Mouse (Mus musculus): ENCODE measurements around the gene Samd1. TPM values are rescaled to one million over a fixed set of nuclear protein-coding genes. Genes with fewer than 3 reads are reported as not detected.
A peak's percentile ranks its signal among the peaks of the same experiment; 100 is the strongest.

Samd1 gene
- polyA plus RNA-seq (2012; rRNA removed), result 42.4 and 48.4 TPM in 2 replicates

GRCm38 (mm10) chr8:83997511-83998141, at the start of gene Samd1:
Gene Samd1 (plus strand): TSS chr8:83997672.
- H3K4me1 ChIP-seq (ENCODE audit: control insufficient read depth, insufficient read depth, low read length), result no peaks in the 10 kb centered on the region
- peak within 1 kb of the TSS; percentile 90 for H3K27ac ChIP-seq (ENCODE audit: insufficient read depth, low read length)
- TF ChIP-seq CTCF (IDR thresholded peaks at IDR 0.05; ENCODE audit: extremely low read depth, insufficient read depth, low read length) (no peak), POLR2A (IDR thresholded peaks at IDR 0.05; ENCODE audit: extremely low read depth, insufficient read depth, low read length) (no peak)
- peak within 1 kb of the TSS; percentile 57 for H3K4me3 ChIP-seq (ENCODE audit: insufficient read depth, low read length)

DNA sequence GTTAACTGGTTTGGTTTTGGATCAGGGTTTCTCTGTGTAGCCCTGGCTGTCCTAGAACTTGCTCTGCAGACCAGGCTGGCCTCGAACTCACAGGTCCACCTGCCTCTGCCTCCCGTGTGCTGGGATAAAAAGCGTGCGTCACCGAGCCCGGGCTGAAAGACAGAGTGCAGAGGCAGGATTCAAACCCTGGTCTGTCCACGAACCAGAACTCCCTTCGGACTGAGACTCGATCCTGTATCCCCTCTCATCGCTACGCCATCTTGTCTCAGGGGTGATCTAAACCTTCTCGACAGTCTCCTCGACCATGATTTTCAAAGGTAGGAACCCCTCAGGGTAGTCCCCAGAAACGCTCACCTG, 42.7 kb upstream of the Samd1 start:
- H3K4me3 ChIP-seq (ENCODE audit: insufficient read depth, low read length), result peak overlapping the region; percentile 38
- TF ChIP-seq CTCF (IDR thresholded peaks at IDR 0.05; ENCODE audit: extremely low read depth, insufficient read depth, low read length) (no peak), POLR2A (IDR thresholded peaks at IDR 0.05; ENCODE audit: extremely low read depth, insufficient read depth, low read length) (no peak)
- no peak overlapping the region for H3K27ac ChIP-seq (ENCODE audit: insufficient read depth, low read length)
- no peaks in the 10 kb centered on the region for H3K4me1 ChIP-seq (ENCODE audit: control insufficient read depth, insufficient read depth, low read length)

GRCm38 (mm10) chr8:83955106-83955957, 42.1 kb upstream of the Samd1 start, which contains the start of the genes Gm10644 and Asf1b:
Gene Gm10644 (minus strand): TSS chr8:83955205.
Gene Asf1b (plus strand): TSS chr8:83955507.
- peak within 1 kb of the TSS; percentile 38 for H3K4me3 ChIP-seq (ENCODE audit: insufficient read depth, low read length)
- no peak within 1 kb of the TSS for H3K27ac ChIP-seq (ENCODE audit: insufficient read depth, low read length)
- H3K4me1 ChIP-seq (ENCODE audit: control insufficient read depth, insufficient read depth, low read length), result no peaks in the 10 kb centered on the region
- peak; percentile 79 for TF ChIP-seq CTCF (IDR thresholded peaks at IDR 0.05; ENCODE audit: extremely low read depth, insufficient read depth, low read length)
- TF ChIP-seq POLR2A (IDR thresholded peaks at IDR 0.05; ENCODE audit: extremely low read depth, insufficient read depth, low read length), result peak; percentile 44; the same call in 1 of the 2 replicates

DNA sequence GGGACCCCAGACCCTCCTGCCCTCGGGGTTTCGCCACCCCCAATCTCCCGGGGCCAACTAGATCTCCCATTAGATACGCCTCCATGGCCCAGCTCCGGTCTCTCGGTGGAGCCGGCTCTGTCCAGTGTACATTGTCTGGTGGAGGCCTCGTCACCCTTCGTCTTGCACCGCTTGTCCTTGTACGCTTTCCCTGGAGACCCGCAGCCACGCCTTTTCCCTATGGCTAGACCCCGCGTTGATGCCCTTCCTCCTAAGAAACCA, 41.6 kb upstream of the Samd1 start:
- TF ChIP-seq CTCF (IDR thresholded peaks at IDR 0.05; ENCODE audit: extremely low read depth, insufficient read depth, low read length) (no peak), POLR2A (IDR thresholded peaks at IDR 0.05; ENCODE audit: extremely low read depth, insufficient read depth, low read length) (no peak)
- no peaks in the 10 kb centered on the region for H3K4me1 ChIP-seq (ENCODE audit: control insufficient read depth, insufficient read depth, low read length)
- peak overlapping the region; percentile 24; the same call in 1 of the 2 replicates for H3K4me3 ChIP-seq (ENCODE audit: insufficient read depth, low read length)
- no peak overlapping the region for H3K27ac ChIP-seq (ENCODE audit: insufficient read depth, low read length)

DNA sequence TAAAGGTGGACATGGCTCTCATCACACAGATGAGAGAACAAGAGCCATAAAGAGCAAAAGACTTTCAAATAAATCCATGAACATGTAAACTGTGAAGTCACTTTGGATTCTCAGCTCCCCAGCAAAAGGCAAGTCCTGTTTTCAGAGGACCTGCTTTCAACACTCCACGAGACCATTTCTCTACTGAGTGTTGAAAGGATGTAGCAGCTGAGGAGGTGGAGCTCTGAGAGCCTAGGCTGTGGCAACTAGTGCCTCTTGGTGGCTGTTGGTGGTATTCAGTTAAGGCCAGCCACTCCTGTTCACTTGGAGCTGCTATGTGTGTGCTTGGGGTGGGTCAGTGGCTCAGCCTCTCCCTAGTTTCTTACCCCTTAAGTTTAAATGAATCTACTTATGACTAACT, 40.7 kb upstream of the Samd1 start:
- Histone ChIP-seq H3K4me1 (ENCODE audit: control insufficient read depth, insufficient read depth, low read length) (no peaks in the 10 kb centered on the region), H3K27ac (ENCODE audit: insufficient read depth, low read length) (no peak overlapping the region), H3K4me3 (ENCODE audit: insufficient read depth, low read length) (no peak overlapping the region)
- TF ChIP-seq POLR2A (IDR thresholded peaks at IDR 0.05; ENCODE audit: extremely low read depth, insufficient read depth, low read length) (no peak), CTCF (IDR thresholded peaks at IDR 0.05; ENCODE audit: extremely low read depth, insufficient read depth, low read length) (0 out of 2 replicates have a peak, but pooled peaks have one; percentile 14)

- Histone ChIP-seq H3K27ac (ENCODE audit: insufficient read depth, low read length) (no peak overlapping the region), H3K4me3 (ENCODE audit: insufficient read depth, low read length) (no peak overlapping the region), H3K4me1 (ENCODE audit: control insufficient read depth, insufficient read depth, low read length) (no peaks in the 10 kb centered on the region)
- no peak for TF ChIP-seq CTCF (IDR thresholded peaks at IDR 0.05; ENCODE audit: extremely low read depth, insufficient read depth, low read length)
- no peak for TF ChIP-seq POLR2A (IDR thresholded peaks at IDR 0.05; ENCODE audit: extremely low read depth, insufficient read depth, low read length)
These were observed 33.3 kb upstream of the Samd1 start for GRCm38 (mm10) chr8:83964015-83964765.

DNA sequence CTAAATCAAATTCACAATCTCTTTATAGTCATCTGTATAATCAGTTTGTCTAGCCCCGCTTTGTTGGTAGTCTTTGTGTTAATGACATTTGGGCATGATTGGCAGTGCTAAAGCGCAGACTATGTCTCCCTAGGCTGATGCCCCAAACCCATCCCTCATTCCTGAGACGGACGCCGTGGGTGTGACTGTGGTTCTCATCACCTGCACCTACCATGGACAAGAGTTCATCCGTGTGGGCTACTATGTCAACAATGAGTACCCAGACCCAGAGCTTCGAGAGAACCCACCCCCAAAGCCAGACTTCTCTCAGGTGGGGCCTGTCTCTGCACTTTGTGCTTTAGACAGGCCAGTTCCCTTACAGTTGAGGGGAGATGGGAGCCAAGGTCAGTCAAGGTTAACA, 29.8 kb upstream of the Samd1 start:
- no peak for TF ChIP-seq POLR2A (IDR thresholded peaks at IDR 0.05; ENCODE audit: extremely low read depth, insufficient read depth, low read length)
- no peak for TF ChIP-seq CTCF (IDR thresholded peaks at IDR 0.05; ENCODE audit: extremely low read depth, insufficient read depth, low read length)
- no peaks in the 10 kb centered on the region for H3K4me1 ChIP-seq (ENCODE audit: control insufficient read depth, insufficient read depth, low read length)

GRCm38 (mm10) chr8:83971121-83971520, 26.4 kb upstream of the Samd1 start:
- no peaks in the 10 kb centered on the region for H3K4me1 ChIP-seq (ENCODE audit: control insufficient read depth, insufficient read depth, low read length)
- TF ChIP-seq CTCF (IDR thresholded peaks at IDR 0.05; ENCODE audit: extremely low read depth, insufficient read depth, low read length), result no peak
- TF ChIP-seq POLR2A (IDR thresholded peaks at IDR 0.05; ENCODE audit: extremely low read depth, insufficient read depth, low read length), result no peak
- no peak overlapping the region for H3K4me3 ChIP-seq (ENCODE audit: insufficient read depth, low read length)
- H3K27ac ChIP-seq (ENCODE audit: insufficient read depth, low read length), result no peak overlapping the region

More for the DNA sequence above, 29.8 kb upstream of the Samd1 start:
- H3K4me3 ChIP-seq (ENCODE audit: insufficient read depth, low read length), result no peak overlapping the region
- no peak overlapping the region for H3K27ac ChIP-seq (ENCODE audit: insufficient read depth, low read length)

DNA sequence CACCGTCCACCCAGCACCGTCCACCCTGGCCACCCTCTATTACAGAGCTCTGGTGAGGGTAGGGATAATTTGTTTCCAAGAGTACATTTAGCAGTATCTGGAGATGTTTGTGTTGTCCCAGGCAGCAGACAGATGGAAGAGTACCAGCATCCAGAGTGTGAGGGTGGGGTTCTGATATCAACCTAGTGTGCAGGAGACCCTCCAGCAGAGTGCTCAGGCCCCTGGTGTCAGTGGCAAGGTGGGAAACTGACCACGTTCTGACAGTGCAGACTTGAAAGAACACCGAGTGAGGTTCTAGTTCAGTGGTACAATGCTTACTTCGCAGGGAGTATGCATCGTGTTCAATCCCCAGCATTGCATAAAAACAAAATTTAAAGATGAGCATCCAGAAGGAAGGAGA, 25.8 kb upstream of the Samd1 start:
- peak overlapping the region; percentile 53; the same call in 1 of the 2 replicates for H3K4me3 ChIP-seq (ENCODE audit: insufficient read depth, low read length)
- TF ChIP-seq CTCF (IDR thresholded peaks at IDR 0.05; ENCODE audit: extremely low read depth, insufficient read depth, low read length) (no peak), POLR2A (IDR thresholded peaks at IDR 0.05; ENCODE audit: extremely low read depth, insufficient read depth, low read length) (no peak)
- no peaks in the 10 kb centered on the region for H3K4me1 ChIP-seq (ENCODE audit: control insufficient read depth, insufficient read depth, low read length)
- H3K27ac ChIP-seq (ENCODE audit: insufficient read depth, low read length), result no peak overlapping the region
